Mouse (Mus musculus) C2C12 (cell line): Measurements from ENCODE around the gene Fut4. TPM values are rescaled to one million over a fixed set of nuclear protein-coding genes. Genes with fewer than 3 reads are reported as not detected.
A peak's percentile ranks its signal among the peaks of the same experiment; 100 is the strongest.

ENCODE experiments used
- H3K27me3 ChIP-seq: one replicate; pipeline ENCODE4 v1.6.1; 2011; ENCODE audit not compliant: control insufficient read depth, insufficient read depth, insufficient read length
- H3K36me3 ChIP-seq: one replicate; pipeline ENCODE4 v1.6.1; 2011; ENCODE audit not compliant: control insufficient read depth, insufficient read depth
- H3K4me3 ChIP-seq: one replicate; pipeline ENCODE4 v1.5.1; 2011; ENCODE audit warnings: mild to moderate bottlenecking, control low read depth; ENCODE audit not compliant: poor library complexity, insufficient read depth, severe bottlenecking
- H3K79me2 ChIP-seq: one replicate; pipeline ENCODE4 v1.6.1; 2011; ENCODE audit not compliant: control insufficient read depth, insufficient read depth
- H3K79me3 ChIP-seq: one replicate; pipeline ENCODE4 v1.6.1; 2011; ENCODE audit warnings: low read depth, control low read depth
- H3ac ChIP-seq: one replicate; pipeline ENCODE3; 2011; ENCODE audit warnings: low read depth; ENCODE audit not compliant: control insufficient read depth, insufficient read length
- CEBPB ChIP-seq: IDR thresholded peaks from one replicate; pipeline ENCODE4 v1.6.1; 2011; ENCODE audit warnings: low read depth, mild to moderate bottlenecking, control low read depth, moderate library complexity
- CTCF ChIP-seq: IDR thresholded peaks from one replicate; pipeline ENCODE4 v1.5.1; 2011; ENCODE audit not compliant: control insufficient read depth, insufficient read depth, insufficient read length
- FOSL1 ChIP-seq: IDR thresholded peaks from one replicate; pipeline ENCODE4 v1.8.0; 2011; ENCODE audit warnings: mild to moderate bottlenecking, low read length; ENCODE audit not compliant: poor library complexity, insufficient read depth, severe bottlenecking
- MAX ChIP-seq: IDR thresholded peaks from one replicate; pipeline ENCODE4 v1.6.1; 2011; ENCODE audit warnings: mild to moderate bottlenecking, control low read depth
- MYOD1 ChIP-seq: IDR thresholded peaks from one replicate; pipeline ENCODE4 v1.6.1; 2011; ENCODE audit warnings: low read depth; ENCODE audit not compliant: control insufficient read depth, insufficient read length
- MYOG ChIP-seq: IDR thresholded peaks from one replicate; pipeline ENCODE4 v1.6.1; 2011; ENCODE audit not compliant: control insufficient read depth, insufficient read length; ENCODE audit errors: extremely low read depth
- USF1 ChIP-seq: IDR thresholded peaks from one replicate; pipeline ENCODE4 v1.6.1; 2011; ENCODE audit warnings: low read depth, mild to moderate bottlenecking, control low read depth, moderate library complexity
- polyA plus RNA-seq: library from polyadenylated mRNA; unstranded; fragments of >200 nt; fragmentation: generic; extraction: Trizol; gene quantifications from one replicate; pipeline ENCODE4 v1.2.1, GENCODE M21; 2012; ENCODE audit warnings: missing spikeins

Gene Fut4
- polyA plus RNA-seq, 1 experiment = 0.49 TPM

GRCm38 (mm10) chr9:14730941-14731541 lies 21.2 kb downstream of the Fut4 start:
- Histone ChIP-seq H3K4me3 (no peak overlapping the region), H3K36me3 (no peaks in the 10 kb centered on the region), H3ac (no peak overlapping the region), H3K79me3 (no peaks in the 10 kb centered on the region), H3K79me2 (no peaks in the 10 kb centered on the region), H3K27me3 (no peaks in the 10 kb centered on the region)
- TF ChIP-seq USF1 (no peak), CEBPB (no peak), MYOD1 (peak; percentile 2), MAX (no peak), FOSL1 (no peak), MYOG (no peak), CTCF (no peak)

DNA sequence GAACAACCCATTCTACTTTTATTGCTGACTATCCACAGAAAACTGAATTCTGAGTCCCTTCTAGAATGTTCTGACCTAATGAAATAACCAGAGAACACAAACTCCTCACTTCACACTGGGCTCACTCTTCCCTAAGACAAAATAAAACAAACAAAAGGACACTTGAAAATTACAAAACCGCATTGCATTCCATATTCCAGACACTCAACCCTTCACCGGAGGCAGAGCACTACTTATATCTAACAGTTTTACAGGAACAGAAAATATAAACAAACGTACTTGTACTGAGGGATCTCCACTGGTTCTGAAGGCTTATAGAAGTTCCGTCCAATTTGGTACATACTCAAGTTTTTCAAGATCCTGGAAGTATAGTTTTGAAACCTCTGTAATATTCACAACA lies 23.8 kb downstream of the Fut4 start:
- no peaks in the 10 kb centered on the region for H3K36me3 ChIP-seq
- no peak overlapping the region for H3K4me3 ChIP-seq
- no peak overlapping the region for H3ac ChIP-seq
- H3K79me3 ChIP-seq = no peaks in the 10 kb centered on the region
- TF ChIP-seq CEBPB (no peak), MAX (no peak), CTCF (no peak), MYOD1 (no peak), USF1 (no peak), MYOG (no peak), FOSL1 (no peak)
- H3K79me2 ChIP-seq = no peaks in the 10 kb centered on the region
- H3K27me3 ChIP-seq = no peaks in the 10 kb centered on the region

GRCm38 (mm10) chr9:14726629-14727028 lies 25.6 kb downstream of the Fut4 start:
- Histone ChIP-seq H3K79me2 (no peaks in the 10 kb centered on the region), H3K36me3 (no peaks in the 10 kb centered on the region), H3K27me3 (no peaks in the 10 kb centered on the region), H3ac (no peak overlapping the region), H3K79me3 (no peaks in the 10 kb centered on the region), H3K4me3 (no peak overlapping the region)
- TF ChIP-seq MYOG (no peak), USF1 (no peak), MAX (no peak), CTCF (no peak), FOSL1 (no peak), CEBPB (no peak), MYOD1 (no peak)

GRCm38 (mm10) chr9:14726005-14726404 lies 26.2 kb downstream of the Fut4 start:
- Histone ChIP-seq H3K79me3 (no peaks in the 10 kb centered on the region), H3K36me3 (no peaks in the 10 kb centered on the region), H3K79me2 (no peaks in the 10 kb centered on the region), H3K4me3 (no peak overlapping the region), H3ac (no peak overlapping the region), H3K27me3 (no peaks in the 10 kb centered on the region)
- TF ChIP-seq MAX (no peak), MYOD1 (no peak), MYOG (no peak), CTCF (no peak), FOSL1 (no peak), USF1 (no peak), CEBPB (no peak)

DNA sequence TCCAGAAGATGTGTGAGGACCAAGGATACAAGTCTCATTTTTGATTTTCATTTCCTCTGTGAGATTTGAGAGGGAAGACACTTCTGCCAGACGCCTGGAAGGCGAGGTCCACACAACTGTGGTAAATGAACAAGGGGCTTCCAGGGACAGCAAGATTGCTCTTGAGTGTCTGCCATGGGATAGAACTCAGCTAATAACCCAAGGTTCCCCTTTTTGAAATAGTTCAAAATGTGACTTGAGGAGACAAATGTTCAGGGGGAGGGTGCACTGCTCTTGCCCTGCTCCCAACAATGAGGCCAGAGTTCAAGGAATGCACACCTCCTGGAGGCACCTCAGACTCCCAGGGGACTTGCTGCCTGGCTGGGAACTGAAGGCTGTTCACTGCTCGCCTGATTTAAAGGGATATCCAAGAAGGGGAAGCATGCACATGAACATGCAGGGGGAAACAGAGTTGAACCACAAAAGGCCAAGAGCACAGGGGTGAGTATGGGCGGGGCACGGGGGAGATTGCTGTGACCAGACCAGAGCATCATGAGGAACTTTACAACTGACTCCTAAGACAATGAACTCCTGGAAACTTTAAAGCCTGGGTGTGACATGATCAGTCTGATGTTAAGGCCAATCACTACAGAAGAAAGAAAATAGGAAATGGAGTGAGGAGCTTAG lies 27.3 kb downstream of the Fut4 start:
- no peak for TF ChIP-seq USF1
- TF ChIP-seq MAX = no peak
- no peak for TF ChIP-seq CTCF
- no peak for TF ChIP-seq MYOD1
- no peak for TF ChIP-seq CEBPB
- TF ChIP-seq FOSL1 = no peak
- TF ChIP-seq MYOG = no peak
- Histone ChIP-seq H3K4me3 (no peak overlapping the region), H3ac (no peak overlapping the region), H3K27me3 (no peaks in the 10 kb centered on the region), H3K79me3 (no peaks in the 10 kb centered on the region), H3K79me2 (no peaks in the 10 kb centered on the region), H3K36me3 (no peaks in the 10 kb centered on the region)
